Mouse (Mus musculus) midbrain, embryonic 11.5 days (tissue): ENCODE results near the gene Esr1. TPM values are rescaled to one million over a fixed set of nuclear protein-coding genes. Genes with fewer than 3 reads are reported as not detected.
"Not testable (repeated sequence)": the region's sequence is repeated elsewhere in the genome, so short reads cannot be mapped to it uniquely, and the experiment has no call there.

Experiments
- ATAC-seq: fragments of 200-750 bp; cut with Nextera tagmentation; 2 replicates; pipeline ENCODE4 v1.8.0; 2017; ENCODE audit warnings: moderate TSS enrichment, moderate library complexity; ENCODE audit not compliant: low FRiP score
- DNase-seq: peaks from one replicate; pipeline ENCODE4 v3.0.0; 2015; ENCODE audit warnings: low spot score; ENCODE audit errors: missing footprints
- H3K27ac ChIP-seq: fragments of 300-500 bp; sonication (generic); 2 replicates; pipeline ENCODE4 v1.5.1; 2014; ENCODE audit warnings: low read depth, low read length
- H3K27me3 ChIP-seq: fragments of 300-500 bp; sonication (generic); 2 replicates; pipeline ENCODE4 v1.6.1; 2014; ENCODE audit warnings: mild to moderate bottlenecking, low read length, moderate library complexity, mixed read lengths; ENCODE audit not compliant: control insufficient read depth, insufficient read depth
- H3K36me3 ChIP-seq: fragments of 300-500 bp; sonication (generic); 2 replicates; pipeline ENCODE4 v1.6.1; 2014; ENCODE audit warnings: mild to moderate bottlenecking, low read length, moderate library complexity, mixed read lengths; ENCODE audit not compliant: control insufficient read depth, insufficient read depth
- H3K4me1 ChIP-seq: fragments of 300-500 bp; sonication (generic); 2 replicates; pipeline ENCODE4 v1.6.1; 2014; ENCODE audit warnings: low read length; ENCODE audit not compliant: control insufficient read depth, insufficient read depth
- H3K4me2 ChIP-seq: fragments of 300-500 bp; sonication (generic); 2 replicates; pipeline ENCODE4 v1.6.1; 2014; ENCODE audit warnings: mild to moderate bottlenecking, moderate library complexity
- H3K4me3 ChIP-seq: fragments of 300-500 bp; sonication (generic); 2 replicates; pipeline ENCODE4 v1.5.1; 2014; ENCODE audit warnings: low read depth, low read length
- H3K9ac ChIP-seq: fragments of 300-500 bp; sonication (generic); 2 replicates; pipeline ENCODE4 v1.6.1; 2014; ENCODE audit warnings: low read length
- H3K9me3 ChIP-seq: fragments of 300-500 bp; sonication (generic); 2 replicates; pipeline ENCODE4 v1.6.1; 2016; ENCODE audit warnings: low read length; ENCODE audit not compliant: control insufficient read depth
- WGBS: fragments of 180-500 bp; shearing (Covaris S2); extraction: QIAGEN DNeasy Blood & Tissue Kit; methylation state at CpG from one replicate; pipeline ENCODE4 v1.1.7; 2014; 5-methylcytosine and 5-hydroxymethylcytosine counted together
- polyA plus RNA-seq: library from polyadenylated mRNA; unstranded; fragments of >200 nt; fragmentation: Nextera tagmentation; extraction: Ambion mirVana; gene quantifications from 2 replicates; pipeline ENCODE4 v1.2.1, GENCODE M21; 2014

The Esr1 gene
- polyA plus RNA-seq, 1 experiment from 2014 or later, result 0.12 TPM

GRCm38 (mm10) chr10:4597211-4597610 is 14.2 kb upstream of the Esr1 start:
- no peak overlapping the region for H3K9ac ChIP-seq
- no peak overlapping the region for H3K27ac ChIP-seq
- DNase-seq, result no peak
- H3K9me3 ChIP-seq, result no peaks in the 10 kb centered on the region
- H3K27me3 ChIP-seq, result no peaks in the 10 kb centered on the region
- H3K4me1 ChIP-seq, result no peaks in the 10 kb centered on the region
- 91% methylated on average over 4 of the region's 4 CpGs for WGBS
- H3K36me3 ChIP-seq, result no peaks in the 10 kb centered on the region
- H3K4me2 ChIP-seq, result no peak overlapping the region
- no peak overlapping the region for H3K4me3 ChIP-seq
- no peak for ATAC-seq

GRCm38 (mm10) chr10:4598244-4598842 is 13.1 kb upstream of the Esr1 start:
- H3K4me1 ChIP-seq, result no peaks in the 10 kb centered on the region
- H3K9me3 ChIP-seq, result no peaks in the 10 kb centered on the region
- peak; percentile 93 for DNase-seq
- H3K4me2 ChIP-seq, result no peak overlapping the region
- no peak overlapping the region for H3K27ac ChIP-seq
- 0 out of 2 replicates have a peak, but pooled peaks have one; percentile 35 for ATAC-seq
- no peak overlapping the region for H3K4me3 ChIP-seq
- WGBS, result 74% methylated on average over 10 of the region's 10 CpGs
- no peaks in the 10 kb centered on the region for H3K27me3 ChIP-seq
- H3K9ac ChIP-seq, result no peak overlapping the region
- H3K36me3 ChIP-seq, result no peaks in the 10 kb centered on the region

GRCm38 (mm10) chr10:4598916-4599315 is 12.5 kb upstream of the Esr1 start:
- H3K4me1 ChIP-seq, result no peaks in the 10 kb centered on the region
- H3K4me2 ChIP-seq, result no peak overlapping the region

GRCm38 (mm10) chr10:4599591-4599990 is 11.8 kb upstream of the Esr1 start:
- DNase-seq (no peak), ATAC-seq (no peak)
- no peaks in the 10 kb centered on the region for H3K36me3 ChIP-seq
- H3K4me2 ChIP-seq, result no peak overlapping the region
- no peaks in the 10 kb centered on the region for H3K9me3 ChIP-seq
- no peak overlapping the region for H3K4me3 ChIP-seq
- no peak overlapping the region for H3K27ac ChIP-seq
- no peaks in the 10 kb centered on the region for H3K27me3 ChIP-seq
- no peaks in the 10 kb centered on the region for H3K4me1 ChIP-seq
- 84% methylated on average over 4 of the region's 4 CpGs for WGBS
- H3K9ac ChIP-seq, result no peak overlapping the region

More at GRCm38 (mm10) chr10:4598916-4599315, 12.5 kb upstream of the Esr1 start:
- H3K9me3 ChIP-seq, result no peaks in the 10 kb centered on the region
- H3K27me3 ChIP-seq, result no peaks in the 10 kb centered on the region
- H3K27ac ChIP-seq, result no peak overlapping the region
- WGBS, result 88% methylated on average over 12 of the region's 12 CpGs
- no peak overlapping the region for H3K9ac ChIP-seq
- ATAC-seq (no peak), DNase-seq (no peak)
- H3K36me3 ChIP-seq, result no peaks in the 10 kb centered on the region
- no peak overlapping the region for H3K4me3 ChIP-seq

GRCm38 (mm10) chr10:4600796-4601474 is 10.5 kb upstream of the Esr1 start:
- H3K27me3 ChIP-seq, result no peaks in the 10 kb centered on the region
- H3K4me1 ChIP-seq, result no peaks in the 10 kb centered on the region
- H3K9me3 ChIP-seq, result no peaks in the 10 kb centered on the region
- no peaks in the 10 kb centered on the region for H3K36me3 ChIP-seq
- H3K27ac ChIP-seq, result no peak overlapping the region
- no peak overlapping the region for H3K4me2 ChIP-seq
- DNase-seq, result no peak
- H3K9ac ChIP-seq, result no peak overlapping the region
- no peak for ATAC-seq
- 63% methylated on average over 2 of the region's 2 CpGs for WGBS
- H3K4me3 ChIP-seq, result no peak overlapping the region

GRCm38 (mm10) chr10:4601612-4602011 is 9.8 kb upstream of the Esr1 start:
- H3K4me1 ChIP-seq, H3K9me3 ChIP-seq, H3K36me3 ChIP-seq, DNase-seq, H3K9ac ChIP-seq, H3K4me2 ChIP-seq, H3K27me3 ChIP-seq, H3K4me3 ChIP-seq, H3K27ac ChIP-seq, ATAC-seq: not testable (repeated sequence)

GRCm38 (mm10) chr10:4602466-4602865 is 8.9 kb upstream of the Esr1 start:
- no peaks in the 10 kb centered on the region for H3K9me3 ChIP-seq
- no peak overlapping the region for H3K27ac ChIP-seq
- H3K4me2 ChIP-seq, result no peak overlapping the region
- DNase-seq, result no peak
- no peak overlapping the region for H3K9ac ChIP-seq
- 85% methylated on average over 4 of the region's 4 CpGs for WGBS
- H3K4me3 ChIP-seq, result no peak overlapping the region
- no peaks in the 10 kb centered on the region for H3K4me1 ChIP-seq
- no peak for ATAC-seq
- no peaks in the 10 kb centered on the region for H3K36me3 ChIP-seq
- no peaks in the 10 kb centered on the region for H3K27me3 ChIP-seq

- H3K4me2 ChIP-seq, result no peak overlapping the region
- no peak for ATAC-seq
- WGBS, result 84% methylated on average over 4 of the region's 4 CpGs
Measured at GRCm38 (mm10) chr10:4604527-4605209, 6.7 kb upstream of the Esr1 start.

GRCm38 (mm10) chr10:4610234-4610633 is 1.2 kb upstream of the Esr1 start:
- no peaks in the 10 kb centered on the region for H3K36me3 ChIP-seq
- H3K9ac ChIP-seq, result no peak overlapping the region
- H3K27me3 ChIP-seq, result no peaks in the 10 kb centered on the region
- no peaks in the 10 kb centered on the region for H3K4me1 ChIP-seq
- 85% methylated on average over 2 of the region's 2 CpGs for WGBS
- no peak overlapping the region for H3K4me2 ChIP-seq
- H3K9me3 ChIP-seq, result no peaks in the 10 kb centered on the region
- H3K4me3 ChIP-seq, result no peak overlapping the region
- no peak overlapping the region for H3K27ac ChIP-seq
- no peak for ATAC-seq
- no peak for DNase-seq

More at GRCm38 (mm10) chr10:4604527-4605209, 6.7 kb upstream of the Esr1 start:
- no peak overlapping the region for H3K4me3 ChIP-seq
- no peaks in the 10 kb centered on the region for H3K27me3 ChIP-seq
- H3K4me1 ChIP-seq, result no peaks in the 10 kb centered on the region
- H3K9ac ChIP-seq, result no peak overlapping the region
- no peaks in the 10 kb centered on the region for H3K9me3 ChIP-seq
- H3K27ac ChIP-seq, result no peak overlapping the region
- DNase-seq, result no peak
- H3K36me3 ChIP-seq, result no peaks in the 10 kb centered on the region
